Mouse (Mus musculus): Measurements from ENCODE around the gene Pck2.

DNA sequence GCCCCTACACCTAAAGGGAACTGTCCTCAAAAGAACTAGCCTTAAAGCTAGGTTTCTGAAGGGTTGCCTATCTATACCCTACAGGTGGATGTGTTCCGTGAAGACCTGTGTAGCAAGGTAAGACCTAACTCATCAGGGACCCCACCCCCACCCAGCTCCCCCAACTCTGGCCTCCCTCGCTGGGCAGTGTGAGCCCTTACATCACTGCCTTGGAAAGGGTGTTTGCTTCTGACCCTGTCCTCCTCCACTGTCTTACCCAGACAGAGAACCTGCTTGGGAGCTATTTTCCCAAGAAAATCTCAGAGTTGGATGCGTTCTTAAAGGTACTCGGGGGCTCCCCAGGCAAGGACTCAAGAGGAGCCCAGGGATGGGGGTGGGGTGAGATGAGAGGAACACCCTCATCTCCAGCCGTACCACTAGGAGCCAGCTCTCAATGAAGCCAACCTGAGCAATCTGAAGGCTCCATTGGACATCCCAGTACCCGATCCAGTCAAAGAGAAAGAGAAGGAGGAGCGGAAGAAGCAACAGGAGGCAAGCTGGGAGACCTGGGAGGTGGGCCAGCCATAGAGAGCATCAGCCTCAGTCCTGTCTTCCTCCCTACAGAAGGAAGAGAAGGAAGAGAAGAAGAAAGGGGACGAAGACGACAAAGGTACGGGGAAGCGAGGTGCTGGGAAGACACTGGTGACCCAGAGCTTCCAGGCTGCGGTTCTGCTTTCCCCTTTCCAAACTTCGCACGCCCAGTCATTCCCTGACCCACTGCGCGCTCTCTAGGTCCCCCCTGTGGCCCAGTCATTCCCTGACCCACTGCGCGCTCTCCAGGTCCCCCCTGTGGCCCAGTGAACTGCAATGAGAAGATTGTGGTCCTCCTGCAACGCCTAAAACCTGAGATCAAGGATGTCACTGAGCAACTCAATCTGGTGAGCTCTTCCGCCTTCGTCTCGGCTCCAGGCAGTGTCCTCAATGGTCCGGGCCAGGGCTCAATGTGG, 39.7 kb downstream of the Pck2 start:
- TF ChIP-seq CTCF (IDR thresholded peaks at IDR 0.05; ENCODE audit: low read depth, low read length): no peak
- TF ChIP-seq POLR2A (IDR thresholded peaks at IDR 0.05; ENCODE audit: borderline replicate concordance, low read depth, low read length): no peak

Data from bone marrow macrophage, adult 2 months (primary cell).